Mouse (Mus musculus): ENCODE results near the gene Zfp445. TPM values are rescaled to one million over a fixed set of nuclear protein-coding genes. Genes with fewer than 3 reads are reported as not detected.
"Not testable (repeated sequence)": the region's sequence is repeated elsewhere in the genome, so short reads cannot be mapped to it uniquely, and the experiment has no call there.

Gene Zfp445
- polyA plus RNA-seq, 1 experiment from 2014 or later: 9.4 TPM

DNA sequence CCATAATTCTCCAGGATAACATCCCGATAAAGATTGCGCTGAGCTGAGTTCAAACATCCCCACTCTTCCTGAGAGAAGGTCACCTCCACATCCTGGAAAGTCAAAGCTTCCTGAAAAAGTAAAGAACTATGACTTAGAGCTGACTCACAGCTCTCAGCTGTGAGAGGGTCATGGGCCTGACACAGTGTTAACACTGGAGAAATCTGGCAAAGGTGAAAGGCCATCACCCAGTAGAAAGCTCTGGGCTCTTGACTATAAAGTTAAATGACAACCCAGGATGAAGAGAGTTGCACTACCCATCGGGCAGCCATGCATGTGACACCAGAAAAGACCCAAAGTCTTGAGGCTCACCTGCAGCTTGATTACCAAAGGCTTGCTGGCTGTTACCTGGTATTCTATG, 9.1 kb downstream of the Zfp445 start:
- H3K4me2 ChIP-seq (ENCODE audit: low read depth, low read length): no peak overlapping the region
- DNase-seq (no peak), ATAC-seq (no peak)
- H3K27ac ChIP-seq (ENCODE audit: low read depth): no peak overlapping the region
- H3K27me3 ChIP-seq (ENCODE audit: insufficient read depth, low read length): no peaks in the 10 kb centered on the region
- H3K4me1 ChIP-seq (ENCODE audit: insufficient read depth): no peaks in the 10 kb centered on the region
- H3K4me3 ChIP-seq (ENCODE audit: low read depth, low read length): no peak overlapping the region
- 94% methylated on average over 3 of the region's 3 CpGs for WGBS (ENCODE audit: insufficient replicate concordance)
- H3K36me3 ChIP-seq (replicated peaks; ENCODE audit: insufficient read depth, low read length): peaks cover 90% of the 10 kb centered on the region
- H3K9me3 ChIP-seq (ENCODE audit: low read length): peaks cover 56% of the 10 kb centered on the region
- no peak overlapping the region for H3K9ac ChIP-seq (replicated peaks)
- TF ChIP-seq EP300 (IDR thresholded peaks at IDR 0.05; ENCODE audit: low read depth): no peak
- TF ChIP-seq CTCF (IDR thresholded peaks at IDR 0.05; ENCODE audit: low read depth): no peak

DNA sequence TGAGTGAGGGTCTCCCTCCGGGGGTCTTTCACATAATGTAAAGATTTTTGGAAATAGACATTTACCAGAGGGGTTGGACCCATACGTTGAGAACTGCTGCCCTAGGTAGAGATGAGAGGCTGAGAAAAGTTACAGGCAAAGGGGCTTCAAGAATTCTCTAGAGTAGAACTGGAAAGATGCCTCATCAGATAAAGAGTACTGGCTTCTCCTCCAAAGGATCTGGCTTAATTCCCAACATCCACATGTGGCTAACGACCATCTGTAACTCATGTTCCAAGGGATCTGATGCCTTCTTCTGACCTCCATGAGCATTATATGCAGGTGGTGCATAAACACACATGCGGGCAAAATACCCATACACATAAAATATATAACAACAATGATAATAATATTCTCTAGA, 10.2 kb downstream of the Zfp445 start:
- no peak overlapping the region for H3K4me3 ChIP-seq (ENCODE audit: low read depth, low read length)
- ATAC-seq: no peak
- no peak for TF ChIP-seq EP300 (IDR thresholded peaks at IDR 0.05; ENCODE audit: low read depth)
- no peak for TF ChIP-seq CTCF (IDR thresholded peaks at IDR 0.05; ENCODE audit: low read depth)
- no peak for DNase-seq
- WGBS (ENCODE audit: insufficient replicate concordance): 91% methylated on average over 4 of the region's 4 CpGs
- no peak overlapping the region for H3K9ac ChIP-seq (replicated peaks)
- H3K27ac ChIP-seq (ENCODE audit: low read depth): no peak overlapping the region
- no peak overlapping the region for H3K4me2 ChIP-seq (ENCODE audit: low read depth, low read length)
- H3K27me3 ChIP-seq (ENCODE audit: insufficient read depth, low read length): no peaks in the 10 kb centered on the region
- peaks cover 46% of the 10 kb centered on the region for H3K9me3 ChIP-seq (ENCODE audit: low read length)
- H3K36me3 ChIP-seq (replicated peaks; ENCODE audit: insufficient read depth, low read length): peaks cover 86% of the 10 kb centered on the region
- no peaks in the 10 kb centered on the region for H3K4me1 ChIP-seq (ENCODE audit: insufficient read depth)

- WGBS (ENCODE audit: insufficient replicate concordance): 78% methylated on average over 2 of the region's 7 CpGs
- H3K4me2 ChIP-seq (ENCODE audit: low read depth, low read length); H3K4me1 ChIP-seq (ENCODE audit: insufficient read depth); DNase-seq; H3K27me3 ChIP-seq (ENCODE audit: insufficient read depth, low read length); H3K27ac ChIP-seq (ENCODE audit: low read depth); ATAC-seq; H3K4me3 ChIP-seq (ENCODE audit: low read depth, low read length); H3K9ac ChIP-seq (replicated peaks): not testable (repeated sequence)
- Histone ChIP-seq H3K9me3 (ENCODE audit: low read length) (peaks cover 46% of the 10 kb centered on the region), H3K36me3 (replicated peaks; ENCODE audit: insufficient read depth, low read length) (peaks cover 87% of the 10 kb centered on the region)
Measured at GRCm38 (mm10) chr9:122855141-122855540, 10.7 kb downstream of the Zfp445 start.

DNA sequence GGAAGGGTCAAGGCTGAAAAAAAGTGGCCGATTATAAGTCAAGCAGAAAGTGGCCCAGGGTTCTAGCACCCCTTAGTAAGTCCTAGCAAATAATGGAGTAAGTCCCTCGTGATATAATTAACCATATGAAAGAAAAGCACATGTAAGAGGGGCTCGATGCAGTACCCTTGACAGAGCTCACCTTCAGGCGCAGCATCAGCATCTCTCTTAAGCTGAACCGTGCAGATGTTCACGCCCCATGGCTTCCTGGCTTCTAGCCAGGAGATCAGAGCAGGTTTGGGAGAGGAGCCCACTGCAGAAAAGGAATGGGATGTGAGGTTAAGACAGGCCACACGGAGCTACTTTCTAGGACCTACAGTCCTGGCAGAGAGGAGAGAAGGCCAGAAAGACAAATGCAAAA, 11.3 kb downstream of the Zfp445 start:
- 91% methylated on average over 7 of the region's 7 CpGs for WGBS (ENCODE audit: insufficient replicate concordance)
- H3K27ac ChIP-seq (ENCODE audit: low read depth): no peak overlapping the region

GRCm38 (mm10) chr9:122847811-122848311, 17.9 kb downstream of the Zfp445 start:
- WGBS (ENCODE audit: insufficient replicate concordance): 80% methylated on average over 5 of the region's 8 CpGs

More for the DNA sequence above, 11.3 kb downstream of the Zfp445 start:
- no peak for DNase-seq
- H3K4me2 ChIP-seq (ENCODE audit: low read depth, low read length): no peak overlapping the region
- H3K36me3 ChIP-seq (replicated peaks; ENCODE audit: insufficient read depth, low read length): peaks cover 83% of the 10 kb centered on the region
- TF ChIP-seq EP300 (IDR thresholded peaks at IDR 0.05; ENCODE audit: low read depth): no peak
- no peak for TF ChIP-seq CTCF (IDR thresholded peaks at IDR 0.05; ENCODE audit: low read depth)
- H3K4me3 ChIP-seq (ENCODE audit: low read depth, low read length): no peak overlapping the region
- no peaks in the 10 kb centered on the region for H3K27me3 ChIP-seq (ENCODE audit: insufficient read depth, low read length)
- H3K9me3 ChIP-seq (ENCODE audit: low read length): peaks cover 42% of the 10 kb centered on the region
- no peak overlapping the region for H3K9ac ChIP-seq (replicated peaks)
- no peak for ATAC-seq
- no peaks in the 10 kb centered on the region for H3K4me1 ChIP-seq (ENCODE audit: insufficient read depth)

GRCm38 (mm10) chr9:122846156-122846555, 19.6 kb downstream of the Zfp445 start:
- Histone ChIP-seq H3K4me3 (ENCODE audit: low read depth, low read length) (no peak overlapping the region), H3K27me3 (ENCODE audit: insufficient read depth, low read length) (no peaks in the 10 kb centered on the region), H3K9ac (replicated peaks) (no peak overlapping the region), H3K4me1 (ENCODE audit: insufficient read depth) (no peaks in the 10 kb centered on the region), H3K36me3 (replicated peaks; ENCODE audit: insufficient read depth, low read length) (0 out of 2 replicates have a peak, but pooled peaks cover 9% of the 10 kb centered on the region), H3K4me2 (ENCODE audit: low read depth, low read length) (no peak overlapping the region), H3K9me3 (ENCODE audit: low read length) (peaks cover 10% of the 10 kb centered on the region), H3K27ac (ENCODE audit: low read depth) (no peak overlapping the region)
- TF ChIP-seq CTCF (IDR thresholded peaks at IDR 0.05; ENCODE audit: low read depth) (no peak), EP300 (IDR thresholded peaks at IDR 0.05; ENCODE audit: low read depth) (no peak)
- DNase-seq: no peak
- no peak for ATAC-seq

More at GRCm38 (mm10) chr9:122847811-122848311, 17.9 kb downstream of the Zfp445 start:
- Histone ChIP-seq H3K9me3 (ENCODE audit: low read length) (peaks cover 15% of the 10 kb centered on the region), H3K36me3 (replicated peaks; ENCODE audit: insufficient read depth, low read length) (peaks cover 25% of the 10 kb centered on the region)
- not testable (repeated sequence) for ATAC-seq; DNase-seq; H3K27ac ChIP-seq (ENCODE audit: low read depth); H3K27me3 ChIP-seq (ENCODE audit: insufficient read depth, low read length); H3K4me3 ChIP-seq (ENCODE audit: low read depth, low read length); H3K9ac ChIP-seq (replicated peaks); H3K4me1 ChIP-seq (ENCODE audit: insufficient read depth); H3K4me2 ChIP-seq (ENCODE audit: low read depth, low read length)

GRCm38 (mm10) chr9:122845621-122846020, 20.2 kb downstream of the Zfp445 start:
- no peaks in the 10 kb centered on the region for H3K4me1 ChIP-seq (ENCODE audit: insufficient read depth)
- DNase-seq: no peak

More at GRCm38 (mm10) chr9:122845621-122846020, 20.2 kb downstream of the Zfp445 start:
- Histone ChIP-seq H3K27ac (ENCODE audit: low read depth) (no peak overlapping the region), H3K36me3 (replicated peaks; ENCODE audit: insufficient read depth, low read length) (0 out of 2 replicates have a peak, but pooled peaks cover 7% of the 10 kb centered on the region), H3K27me3 (ENCODE audit: insufficient read depth, low read length) (no peaks in the 10 kb centered on the region), H3K4me2 (ENCODE audit: low read depth, low read length) (no peak overlapping the region), H3K9me3 (ENCODE audit: low read length) (peaks cover 10% of the 10 kb centered on the region), H3K9ac (replicated peaks) (no peak overlapping the region), H3K4me3 (ENCODE audit: low read depth, low read length) (no peak overlapping the region)
- no peak for TF ChIP-seq EP300 (IDR thresholded peaks at IDR 0.05; ENCODE audit: low read depth)
- TF ChIP-seq CTCF (IDR thresholded peaks at IDR 0.05; ENCODE audit: low read depth): no peak
- 64% methylated on average over 3 of the region's 3 CpGs for WGBS (ENCODE audit: insufficient replicate concordance)
- ATAC-seq: no peak
